Mouse (Mus musculus) urinary bladder, postnatal 14 days (tissue): ENCODE results near the gene Alkbh1.

Experiments used
- DNase-seq: peaks from one replicate; pipeline ENCODE4 v3.0.0; 2021; ENCODE audit warnings: low spot score

The Alkbh1 gene

GRCm38 (mm10) chr12:87381380-87381682 lies 62.5 kb downstream of the Alkbh1 start:
- DNase-seq: no peak

- no peak for DNase-seq
Measured at GRCm38 (mm10) chr12:87380586-87381379, 63.0 kb downstream of the Alkbh1 start.

GRCm38 (mm10) chr12:87379496-87379895 lies 64.3 kb downstream of the Alkbh1 start:
- DNase-seq: no peak
